Mouse (Mus musculus) stomach, postnatal 0 days (tissue): ENCODE measurements at regions not wholly inside any gene's neighbourhood (a gene's known extent, or its start where the extent isn't known, plus 50 kb on each side); places are given as distances from the start of the nearest gene placed in this dataset.
A peak's percentile ranks its signal among the peaks of the same experiment; 100 is the strongest.

Experiments used
- CTCF ChIP-seq: IDR thresholded peaks from 2 replicates; pipeline ENCODE4 v1.5.1; 2016; ENCODE audit warnings: antibody characterized with exemption, low read depth, mild to moderate bottlenecking, moderate library complexity
- EP300 ChIP-seq: optimal IDR thresholded peaks from 2 replicates; pipeline ENCODE3; 2016; ENCODE audit warnings: antibody characterized with exemption

GRCm38 (mm10) chr8:50967386-50967785 lies 2123.6 kb upstream of the Tenm3 start:
- TF ChIP-seq CTCF (peak; percentile 55), EP300 (no peak)
